Mouse (Mus musculus) B cell, adult 2 months (primary cell): Measurements from ENCODE around the gene Sowahb.
"Not testable (repeated sequence)": the region's sequence is repeated elsewhere in the genome, so short reads cannot be mapped to it uniquely, and the experiment has no call there.

Experiments used
- DNase-seq, 2 experiments: peaks; one replicate each; pipeline ENCODE4 v3.0.0; 2022

Gene Sowahb

DNA sequence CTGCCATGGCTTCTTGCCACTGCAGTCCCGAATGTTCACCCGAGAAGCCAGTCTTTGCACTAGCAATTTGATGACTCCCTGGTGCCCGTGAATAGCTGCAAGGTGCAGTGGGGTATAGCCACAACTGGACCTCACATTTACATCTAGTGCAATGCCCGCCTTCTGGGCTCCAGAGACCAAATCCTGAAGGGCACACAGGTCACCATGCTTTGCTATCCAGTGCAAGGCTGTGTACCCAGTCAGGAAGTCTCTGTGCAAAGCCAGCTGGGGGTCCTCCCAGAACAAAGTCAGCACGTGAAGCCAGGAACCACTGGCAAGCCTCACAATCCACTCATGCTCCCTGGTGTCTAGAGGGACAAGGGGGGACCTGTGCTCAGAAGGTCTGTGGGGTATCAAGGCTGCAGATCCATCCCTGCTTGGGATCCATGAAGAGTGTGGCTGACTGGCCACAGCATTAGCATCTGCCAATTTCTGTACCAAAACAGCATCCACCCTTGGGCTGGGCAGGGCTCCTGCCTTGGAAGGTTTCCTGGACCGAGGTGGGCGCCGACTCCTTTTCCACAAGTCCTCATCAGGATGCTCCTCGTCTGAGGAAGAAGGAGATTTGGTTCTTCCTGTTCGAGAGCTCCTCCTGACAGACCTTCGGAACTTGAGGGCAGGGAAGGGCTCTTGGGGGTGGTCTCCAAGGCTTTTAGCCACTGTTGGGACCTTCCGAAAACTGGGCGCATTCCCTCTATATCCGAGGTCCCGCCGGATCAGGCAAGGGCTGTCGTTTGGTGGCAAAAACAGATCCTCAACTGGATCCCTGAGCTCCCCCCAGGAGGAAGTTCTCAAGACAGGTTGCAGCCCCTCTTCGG lies 1.8 kb downstream of the Sowahb start:
- no peak for DNase-seq

DNA sequence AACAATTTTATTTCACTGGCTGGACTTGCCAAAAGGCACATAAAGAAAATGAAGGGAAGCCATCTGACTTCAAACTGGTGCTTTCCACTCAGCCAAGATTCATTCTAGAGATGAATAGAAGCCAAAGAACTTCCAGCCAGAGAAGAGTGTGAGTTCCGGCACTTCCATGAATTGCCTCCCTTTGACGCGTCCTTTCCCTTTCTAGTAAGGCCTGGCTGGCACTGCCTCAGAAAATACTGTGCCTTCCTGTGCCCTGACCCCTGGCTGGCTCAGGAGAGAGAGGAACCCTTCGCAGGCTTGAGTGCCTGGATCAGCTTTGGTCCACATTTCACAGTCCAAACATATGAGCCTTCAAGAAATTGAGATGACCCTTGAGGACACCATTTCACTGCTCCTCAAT lies 2.8 kb downstream of the Sowahb start:
- no peak for DNase-seq

DNA sequence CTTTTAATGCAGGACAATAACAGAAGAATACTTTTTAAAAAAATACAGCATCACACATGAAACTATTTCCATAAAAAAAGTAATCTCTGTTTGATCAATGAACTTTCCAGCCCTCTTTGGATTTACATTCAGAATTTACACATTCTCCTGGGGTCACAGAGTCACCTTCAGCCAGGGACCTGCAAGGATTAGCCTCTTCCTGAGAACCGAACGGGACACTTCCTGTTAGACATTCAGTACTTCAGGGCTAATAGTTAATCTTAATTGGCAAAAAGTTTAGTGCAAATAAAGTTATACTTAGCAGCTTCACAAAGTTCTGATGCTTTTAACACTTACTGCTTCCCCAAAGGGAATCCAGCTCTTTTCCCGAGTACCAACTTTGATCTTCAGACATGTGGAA lies 3.5 kb downstream of the Sowahb start:
- no peak for DNase-seq

DNA sequence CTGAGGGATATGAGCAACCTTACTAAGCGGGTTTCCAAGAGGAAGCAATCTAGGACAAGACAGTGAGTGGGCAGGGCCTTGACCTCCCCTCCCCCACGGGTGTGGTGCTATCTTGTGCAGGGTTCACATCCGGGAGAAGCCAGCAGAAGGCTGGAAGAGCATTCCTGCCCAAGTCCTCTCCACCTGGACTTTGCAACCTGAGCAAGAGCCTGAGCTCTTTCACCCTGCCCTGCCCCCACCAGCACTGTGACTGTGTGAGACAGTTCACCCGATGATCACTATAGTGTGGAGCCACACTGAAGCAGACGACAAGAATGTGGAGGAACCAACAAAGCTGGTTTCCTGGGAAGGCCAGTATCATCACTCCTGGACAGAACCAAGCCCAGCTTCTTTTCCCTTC lies 4.7 kb downstream of the Sowahb start:
- DNase-seq = no peak

DNA sequence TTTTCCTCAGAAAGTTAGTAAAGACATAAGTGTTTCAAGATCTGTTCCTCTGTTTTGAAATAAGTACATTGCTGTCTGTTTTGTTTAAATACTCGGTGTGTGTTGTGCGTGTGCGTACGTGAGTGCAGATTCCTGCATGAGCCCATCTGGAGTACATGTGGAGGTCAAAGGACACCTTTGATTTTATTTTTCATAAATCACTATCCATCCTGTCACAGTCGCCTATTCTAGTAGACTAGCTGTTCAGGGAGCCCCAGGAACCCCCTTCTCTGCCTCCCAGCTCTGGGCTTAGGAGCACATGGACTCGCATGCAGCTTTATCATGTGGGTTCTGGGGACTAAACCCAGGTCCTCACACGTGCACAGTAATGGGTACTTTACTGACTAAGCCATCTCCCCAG lies 8.6 kb downstream of the Sowahb start:
- DNase-seq = no peak

DNA sequence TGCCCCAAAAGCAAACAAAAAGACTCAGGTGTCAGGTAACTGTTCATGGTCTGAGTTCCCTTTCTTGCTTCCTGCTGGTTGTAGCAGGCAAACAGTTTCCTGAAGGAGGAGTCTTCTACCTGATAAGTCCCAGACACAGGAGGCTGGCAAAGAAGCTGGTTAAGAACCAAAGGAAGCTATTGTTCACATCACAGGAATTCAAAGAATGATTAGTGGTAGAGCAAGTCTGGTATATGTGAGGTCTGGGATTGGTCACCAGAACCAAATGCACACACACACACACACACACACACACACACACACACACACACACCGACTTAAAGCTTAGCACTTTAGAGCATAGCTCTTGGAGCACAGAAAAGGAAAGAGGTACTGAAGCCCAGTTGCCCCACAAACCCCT lies 9.5 kb downstream of the Sowahb start:
- DNase-seq = no peak

DNA sequence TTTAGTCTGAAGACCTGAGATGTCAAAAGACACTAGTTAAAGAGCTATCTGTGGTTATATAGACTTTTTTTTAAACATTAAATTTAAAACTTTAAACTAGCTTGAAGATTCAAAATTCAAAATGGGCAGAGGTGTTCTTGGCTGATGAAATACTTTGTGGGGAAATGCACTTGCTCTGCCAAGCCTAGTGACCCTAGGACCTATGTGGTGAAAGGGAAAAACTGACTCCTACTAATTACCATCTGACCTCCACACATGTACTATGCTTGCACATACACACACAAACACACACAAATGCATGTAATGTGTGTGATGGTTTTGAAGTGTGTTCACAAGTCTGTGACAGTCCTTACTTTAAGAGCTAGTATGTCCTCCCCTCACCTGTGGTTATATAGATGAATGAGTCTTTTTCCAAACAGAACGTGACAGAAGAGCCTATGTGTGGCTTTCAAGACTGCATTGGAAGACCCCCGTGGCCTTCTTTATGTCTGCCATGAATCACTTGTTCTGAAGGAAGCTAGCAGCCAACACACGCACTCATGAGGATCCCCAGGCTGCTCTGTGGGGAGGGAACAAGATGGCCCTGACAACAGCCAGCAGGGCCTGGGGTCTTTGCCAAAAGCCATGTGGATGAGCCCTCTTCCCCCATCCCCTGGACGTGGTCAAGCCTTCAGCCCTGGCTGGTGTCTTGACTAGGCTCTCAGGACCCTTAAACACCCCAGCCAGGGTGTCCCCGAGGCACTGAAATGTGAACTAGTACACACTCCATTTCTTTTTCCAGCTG lies 11.5 kb downstream of the Sowahb start:
- no peak for DNase-seq

DNA sequence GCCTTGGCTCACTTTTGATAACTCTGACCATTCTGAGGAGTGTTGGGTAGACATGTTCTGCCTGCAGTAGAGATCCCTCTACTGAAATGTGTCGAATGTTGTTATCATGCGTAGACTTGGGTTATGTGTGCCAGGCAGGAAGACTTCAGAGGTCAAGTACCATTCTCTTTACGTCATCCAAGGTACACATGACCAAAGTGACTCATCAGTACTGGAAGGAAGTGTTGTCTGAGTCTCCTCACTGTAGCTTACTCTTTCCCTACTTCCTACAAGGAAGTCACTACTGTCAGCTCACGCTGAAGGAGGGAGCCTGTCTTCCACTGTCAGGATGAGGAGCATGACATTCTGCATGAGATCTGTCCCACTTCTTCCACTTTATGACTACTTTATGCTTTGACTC lies 12.2 kb downstream of the Sowahb start:
- DNase-seq = no peak

DNA sequence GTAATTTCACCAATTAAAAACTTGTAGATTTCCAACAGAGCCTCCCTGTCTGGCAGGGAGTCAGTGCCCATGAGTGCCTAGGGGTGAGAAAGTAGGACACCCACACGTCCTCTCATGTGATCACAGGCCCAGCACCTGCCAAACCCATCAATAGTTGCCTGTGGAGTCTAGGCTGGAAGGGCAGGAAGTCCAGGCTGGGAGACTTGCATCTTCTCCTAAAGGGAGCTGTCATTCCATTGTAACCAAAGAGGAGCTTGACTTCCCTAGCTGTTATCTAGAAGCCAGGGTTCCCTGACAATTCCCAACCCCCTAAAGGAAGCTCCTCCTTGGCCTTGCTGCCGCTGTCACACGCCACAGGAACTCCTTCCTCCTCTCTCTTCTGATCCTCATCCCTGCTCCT lies 14.0 kb downstream of the Sowahb start:
- no peak for DNase-seq

DNA sequence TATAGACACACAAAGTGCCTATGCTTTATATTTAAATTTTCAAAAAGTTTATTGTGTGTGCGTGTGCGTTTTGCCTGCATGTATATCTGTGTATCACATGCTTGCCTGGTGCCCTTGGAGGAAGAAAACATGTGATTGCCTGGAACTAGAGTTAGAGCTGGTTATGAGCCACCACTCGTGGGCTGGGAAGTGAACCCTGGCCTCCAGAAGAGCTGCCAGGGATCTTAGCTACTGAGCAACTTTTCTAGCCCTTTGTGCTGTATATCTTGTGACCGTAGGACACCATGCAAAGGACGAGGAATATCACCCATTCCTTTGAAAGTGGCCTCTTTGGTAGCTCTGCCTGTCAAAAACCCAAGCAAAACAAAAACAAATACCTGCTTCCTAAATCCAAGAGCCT lies 14.4 kb downstream of the Sowahb start:
- DNase-seq = no peak

DNA sequence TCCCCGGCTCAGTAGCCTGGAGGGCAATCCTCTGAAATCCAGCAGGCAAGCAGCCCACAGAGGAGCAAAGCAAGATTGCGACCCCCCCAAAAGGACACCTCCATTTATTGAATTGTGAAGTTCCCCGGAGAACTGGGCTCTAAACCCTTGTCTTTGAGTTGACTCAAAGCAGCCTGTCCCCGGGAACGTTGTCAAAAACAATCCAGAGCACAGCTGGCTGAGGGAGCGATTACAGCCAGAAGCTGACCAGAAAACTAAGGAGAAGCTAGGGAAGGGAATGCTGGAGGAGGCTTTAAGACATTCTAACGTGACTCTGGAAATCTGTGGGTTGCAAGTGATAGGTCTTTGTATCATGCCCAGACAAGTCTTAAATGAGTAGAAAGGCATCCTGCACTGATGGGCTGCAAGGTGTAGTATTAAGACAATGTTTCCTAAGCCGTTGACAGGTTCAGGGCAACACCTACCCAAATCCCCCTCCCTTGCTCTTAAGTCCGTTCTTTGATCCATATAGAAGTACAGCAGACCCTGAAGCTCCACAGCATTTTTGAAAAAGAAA lies 17.6 kb downstream of the Sowahb start:
- no peak for DNase-seq

DNA sequence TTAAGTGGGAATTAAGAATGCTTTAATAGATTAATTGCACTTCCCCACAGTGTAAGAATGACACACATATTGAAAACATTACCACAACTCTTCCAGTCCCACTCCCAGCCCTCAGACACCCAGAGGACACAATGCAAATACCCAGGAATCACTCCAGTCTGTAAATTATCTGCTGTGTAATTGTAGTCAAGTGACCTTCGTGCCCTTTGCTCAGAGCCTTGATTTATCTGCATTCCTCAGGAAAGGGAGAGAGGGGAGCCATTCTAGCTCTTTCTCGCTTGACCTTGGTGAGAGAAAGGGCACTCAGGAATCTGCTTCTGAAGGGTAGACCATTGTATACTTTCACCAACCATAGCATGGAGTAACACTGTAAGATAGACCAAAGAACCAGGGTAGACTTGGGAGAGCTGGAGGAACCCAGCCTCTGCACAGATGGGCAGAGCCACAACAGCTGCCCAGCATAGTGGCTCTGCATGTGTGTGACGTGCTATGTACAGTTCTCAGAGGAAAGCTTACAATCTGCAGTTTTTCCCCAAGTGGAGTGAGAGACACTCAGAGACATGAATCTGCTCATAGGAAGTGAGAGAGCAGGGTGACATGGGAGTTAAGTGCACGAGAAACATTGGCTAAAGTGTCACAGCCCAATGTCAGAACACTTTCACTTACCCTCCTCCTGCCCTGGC lies 18.2 kb downstream of the Sowahb start:
- DNase-seq = no peak

DNA sequence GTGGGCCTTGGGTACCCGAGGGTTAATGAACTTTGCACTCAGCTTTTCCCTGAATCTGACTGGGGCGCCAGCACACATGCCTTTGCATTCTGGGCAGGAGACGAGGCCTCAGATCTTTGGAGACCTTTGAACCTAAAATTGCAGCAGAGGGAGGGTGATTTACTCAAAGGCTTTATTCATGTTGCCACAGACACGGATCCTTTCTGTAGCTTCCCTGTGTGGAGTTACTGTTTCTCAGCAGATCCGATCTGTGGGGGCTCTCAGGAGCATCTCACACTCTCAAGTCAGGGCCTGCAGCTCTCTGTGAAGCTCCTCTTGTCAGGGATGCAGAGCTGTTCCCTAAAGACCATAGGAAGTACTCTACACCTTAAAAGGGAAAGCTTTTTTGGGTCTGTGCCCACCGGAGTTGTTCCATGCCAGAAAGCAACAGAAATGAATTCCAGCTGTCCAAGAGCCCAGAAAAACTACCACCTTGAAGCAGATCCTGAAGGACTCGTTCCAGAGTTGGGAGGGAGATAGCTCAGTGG lies 20.0 kb downstream of the Sowahb start:
- no peak for DNase-seq

DNA sequence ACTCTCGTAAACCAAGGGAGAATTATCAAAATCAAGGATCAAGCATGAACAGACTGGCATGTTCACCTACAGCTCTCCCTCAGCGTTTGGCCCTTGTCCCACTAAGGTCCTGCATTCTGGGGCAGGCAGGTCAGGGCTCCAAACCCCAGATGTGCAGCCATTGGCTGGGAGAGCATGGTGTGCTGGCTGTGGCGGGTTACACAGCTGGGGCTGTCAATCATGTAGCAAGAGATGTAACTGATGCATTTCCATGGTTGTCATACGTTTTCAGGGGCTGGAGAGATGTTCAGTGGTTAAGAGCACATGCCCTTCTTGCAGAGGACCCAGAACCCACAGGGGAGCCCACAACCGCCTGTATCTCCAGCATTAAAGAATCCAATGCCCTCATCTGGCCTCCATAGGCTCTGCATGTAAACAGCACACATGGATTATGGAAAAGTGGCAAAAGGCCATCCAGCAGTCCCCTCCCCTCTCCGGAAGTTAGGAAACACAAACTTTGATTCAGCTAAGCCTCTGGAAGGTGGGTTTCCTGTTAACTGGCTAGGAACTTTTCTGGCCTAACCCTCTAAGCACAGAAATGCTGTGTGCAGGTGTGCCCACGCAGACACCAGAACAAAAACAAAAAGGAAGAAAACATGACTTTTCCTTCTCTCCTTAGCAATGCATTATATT lies 22.6 kb downstream of the Sowahb start:
- DNase-seq = no peak

DNA sequence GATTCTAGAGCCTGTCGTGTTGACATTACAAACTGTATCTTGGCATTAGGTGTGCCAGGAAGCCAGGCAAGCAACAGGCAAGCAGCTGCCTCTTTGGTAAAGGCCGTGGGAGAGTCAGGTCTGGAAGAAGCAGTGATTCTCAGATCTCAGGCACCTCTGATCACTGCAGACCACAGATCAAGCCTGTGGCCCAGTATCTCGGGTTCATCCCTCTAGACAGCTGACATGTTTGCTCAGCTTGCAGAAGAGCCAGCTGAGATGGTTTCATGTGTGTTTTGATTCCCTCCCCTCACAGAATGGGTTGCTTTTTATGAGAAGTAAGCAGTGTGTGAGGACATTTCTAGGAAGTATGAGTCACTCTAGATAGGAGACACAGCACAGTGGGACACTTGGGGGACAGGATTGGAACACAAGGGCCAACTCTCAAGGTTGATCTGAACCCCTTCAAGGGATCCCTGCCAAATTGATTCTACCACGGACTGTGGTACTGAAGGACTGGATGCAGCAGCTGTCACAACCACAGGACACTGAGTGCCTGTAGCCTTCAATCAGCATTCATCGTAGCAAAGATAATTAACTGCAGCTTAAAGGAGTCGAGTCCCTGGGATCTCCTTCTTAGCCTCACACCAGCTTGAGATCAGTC lies 24.7 kb downstream of the Sowahb start:
- DNase-seq = no peak

DNA sequence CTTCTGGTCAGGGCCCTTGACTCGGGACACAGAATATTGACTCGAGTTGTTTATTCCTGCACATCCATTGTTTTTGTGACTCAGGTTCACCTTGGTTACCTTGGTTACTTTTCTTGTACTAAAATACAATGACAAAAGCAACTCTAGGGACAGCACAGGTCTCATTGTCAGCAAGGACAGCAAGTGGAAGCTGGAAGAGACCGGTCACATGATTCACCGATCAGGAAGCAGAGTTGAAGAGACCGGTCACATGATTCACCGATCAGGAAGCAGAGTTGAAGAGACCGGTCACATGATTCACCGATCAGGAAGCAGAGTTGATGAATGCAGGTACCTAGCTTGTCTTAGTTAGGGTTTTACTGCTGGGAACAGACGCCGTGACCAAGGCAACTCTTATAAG lies 25.6 kb downstream of the Sowahb start:
- DNase-seq = not testable (repeated sequence)

DNA sequence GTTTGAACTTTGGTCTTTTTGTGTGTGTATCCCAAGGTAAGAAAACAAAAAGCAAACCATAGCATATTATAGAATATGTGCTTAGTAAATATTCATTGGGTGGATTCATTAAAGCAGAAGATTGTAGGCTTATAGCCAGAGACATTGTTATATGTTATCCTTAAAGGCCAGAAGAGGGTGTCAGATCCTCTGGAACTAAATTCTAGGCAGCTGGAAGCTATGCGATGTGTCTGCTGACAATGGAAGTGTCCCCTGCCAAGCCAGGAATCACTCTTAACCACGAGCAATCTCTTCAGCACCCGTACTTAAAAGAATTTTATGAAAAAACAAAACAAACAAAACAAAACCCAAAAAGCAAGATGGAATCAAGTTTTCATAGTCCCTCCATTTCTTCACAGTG lies 27.1 kb downstream of the Sowahb start:
- no peak for DNase-seq

DNA sequence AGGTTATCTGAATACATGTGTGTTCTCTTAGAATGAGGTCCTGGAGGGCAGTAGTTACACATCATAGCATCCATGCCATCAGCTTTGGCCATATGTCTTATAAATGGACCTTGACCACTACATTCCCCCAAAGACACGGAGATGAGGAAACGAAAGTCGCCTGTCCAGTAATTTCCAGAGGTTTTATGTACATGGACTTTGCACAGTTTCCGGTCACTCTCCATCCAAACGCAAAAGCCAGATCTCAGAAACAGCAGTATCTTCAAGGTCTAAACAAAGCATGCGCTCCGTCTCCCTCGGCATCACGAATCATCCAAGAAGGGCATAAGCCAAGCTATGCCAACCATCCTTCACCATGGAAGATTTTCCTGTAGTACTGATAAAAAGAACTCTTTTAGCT lies 36.6 kb downstream of the Sowahb start:
- DNase-seq = no peak

DNA sequence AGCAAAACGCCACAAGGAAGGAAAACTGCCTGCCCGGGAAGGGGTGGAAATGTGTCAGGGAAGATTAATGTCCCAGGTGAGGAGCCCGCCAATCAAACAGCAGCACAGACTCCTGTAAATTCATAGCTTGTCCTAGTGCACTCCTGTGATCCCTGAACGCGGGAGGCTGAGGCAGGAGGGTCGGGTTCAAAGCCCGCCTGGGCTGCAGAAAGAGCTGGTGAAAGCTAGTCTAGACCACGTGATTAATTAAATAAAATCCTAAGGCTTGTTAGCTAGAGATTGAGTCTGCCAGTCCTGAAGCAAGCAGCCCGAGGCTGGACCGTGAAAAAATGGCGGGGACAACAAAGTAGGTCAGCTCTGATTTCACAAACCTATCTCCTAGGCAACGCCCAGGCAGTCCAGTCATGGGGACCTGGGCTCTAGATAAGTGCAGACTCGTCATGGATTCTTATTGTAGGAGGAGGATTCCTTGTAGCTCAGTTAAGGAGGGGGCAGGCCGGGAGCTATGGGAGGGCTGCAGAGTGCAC lies 38.9 kb downstream of the Sowahb start:
- no peak for DNase-seq

DNA sequence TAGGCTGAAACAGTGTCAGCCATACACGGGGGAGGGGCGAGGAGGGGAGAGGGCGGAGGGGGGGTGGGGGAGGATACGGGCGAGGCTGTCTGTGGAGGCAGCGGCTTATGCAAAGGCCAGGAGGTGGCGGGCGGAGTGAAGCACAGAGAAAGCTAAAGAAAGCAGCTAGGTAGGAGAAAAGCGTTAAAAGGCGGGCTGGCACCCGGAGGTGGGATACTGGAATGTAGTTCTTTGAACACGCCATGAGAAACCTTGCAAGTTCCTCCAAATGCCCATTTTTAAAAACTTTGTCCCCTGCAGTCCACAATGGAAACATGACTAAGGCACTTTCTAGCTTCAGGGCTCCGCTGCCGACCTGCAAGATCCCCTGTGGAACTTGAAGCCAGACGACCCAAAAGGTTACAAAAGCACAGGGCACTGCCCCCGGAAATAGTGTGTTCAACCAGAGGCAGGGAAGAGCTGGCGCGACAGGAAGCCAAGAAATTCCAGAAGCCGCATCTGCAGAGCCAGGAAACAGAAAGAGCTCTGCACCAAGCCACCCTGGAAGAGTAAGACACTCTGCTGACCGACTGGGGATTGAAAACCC lies 39.5 kb downstream of the Sowahb start:
- DNase-seq = no peak

DNA sequence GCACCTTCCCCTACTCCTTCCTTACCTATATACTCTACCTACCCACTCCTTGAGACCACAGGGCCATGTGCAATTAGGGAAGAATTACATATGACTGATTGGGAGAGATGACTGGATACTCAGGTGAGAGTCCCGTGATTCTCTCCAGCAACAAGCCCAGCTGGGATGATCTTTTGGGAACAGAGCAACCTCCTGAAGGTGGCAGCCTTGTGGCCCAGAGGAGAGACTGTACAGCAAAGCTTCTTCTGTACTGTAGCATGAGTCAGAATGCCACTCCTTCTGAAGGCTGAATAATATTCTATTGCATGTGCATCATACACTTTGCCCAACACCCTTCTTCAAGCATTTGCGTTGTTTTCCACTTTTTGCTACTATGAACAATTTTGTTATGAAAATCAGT lies 42.2 kb downstream of the Sowahb start:
- DNase-seq = no peak
